Mouse (Mus musculus) brain, embryonic 14.5 days (tissue): ENCODE measurements around the gene Slc39a11.

ENCODE experiments used
- CTCF ChIP-seq: fragments of 200-500 bp; IDR thresholded peaks from 2 replicates; pipeline ENCODE4 v1.5.1; 2012; ENCODE audit warnings: inconsistent platforms, mild to moderate bottlenecking, moderate library complexity, borderline replicate concordance; ENCODE audit not compliant: insufficient read depth, insufficient read length; ENCODE audit errors: extremely low read depth
- POLR2A ChIP-seq: fragments of 200-500 bp; IDR thresholded peaks from 2 replicates; pipeline ENCODE4 v1.6.1; 2012; ENCODE audit warnings: mild to moderate bottlenecking, inconsistent platforms, borderline replicate concordance; ENCODE audit not compliant: poor library complexity, insufficient read depth, insufficient read length, severe bottlenecking; ENCODE audit errors: extremely low read depth

GRCm38 (mm10) chr11:113334444-113334881, 315.4 kb downstream of the Slc39a11 start:
- no peak for TF ChIP-seq CTCF
- TF ChIP-seq POLR2A: no peak
